Mouse (Mus musculus) thymus, adult 2 months (tissue): ENCODE results near the gene Cox4i2. TPM values are rescaled to one million over a fixed set of nuclear protein-coding genes. Genes with fewer than 3 reads are reported as not detected.

Experiments used
- DNase-seq: peaks from one replicate; pipeline ENCODE4 v3.0.0; 2021
- H3K27ac ChIP-seq: fragments of 200-500 bp; 2 replicates; pipeline ENCODE4 v1.5.1; 2012; ENCODE audit warnings: low read length, control low read depth; ENCODE audit not compliant: control insufficient read depth, insufficient read depth
- H3K27me3 ChIP-seq: fragments of 200-500 bp; 2 replicates; pipeline ENCODE4 v1.6.1; 2012; ENCODE audit warnings: mild to moderate bottlenecking, low read length, moderate library complexity, mixed read lengths; ENCODE audit not compliant: control insufficient read depth, insufficient read depth
- H3K36me3 ChIP-seq: fragments of 200-500 bp; 2 replicates; pipeline ENCODE4 v1.6.1; 2012; ENCODE audit warnings: mild to moderate bottlenecking, low read length, moderate library complexity; ENCODE audit not compliant: control insufficient read depth, insufficient read depth
- H3K4me1 ChIP-seq: fragments of 200-500 bp; replicated peaks from 2 replicates; pipeline ENCODE4 v1.6.1; 2012; ENCODE audit warnings: low read length; ENCODE audit not compliant: control insufficient read depth, insufficient read depth
- H3K4me3 ChIP-seq: fragments of 200-500 bp; 2 replicates; pipeline ENCODE4 v1.5.1; 2012; ENCODE audit warnings: mild to moderate bottlenecking, low read length, control low read depth, moderate library complexity; ENCODE audit not compliant: control insufficient read depth, insufficient read depth
- CTCF ChIP-seq: fragments of 200-500 bp; IDR thresholded peaks from 2 replicates; pipeline ENCODE4 v1.5.1; 2012; ENCODE audit warnings: mild to moderate bottlenecking, control low read depth, low read length, moderate library complexity, borderline replicate concordance; ENCODE audit not compliant: control insufficient read depth, poor library complexity, insufficient read depth; ENCODE audit errors: extremely low read depth
- POLR2A ChIP-seq: fragments of 200-500 bp; IDR thresholded peaks from 2 replicates; pipeline ENCODE4 v1.6.1; 2012; ENCODE audit warnings: mild to moderate bottlenecking, low read length, control low read depth, moderate library complexity; ENCODE audit not compliant: control insufficient read depth, poor library complexity, insufficient read depth; ENCODE audit errors: extremely low read depth
- WGBS: fragments of 180-500 bp; shearing (Covaris S2); methylation state at CpG from one replicate; pipeline ENCODE4 v1.1.7; 2018; 5-methylcytosine and 5-hydroxymethylcytosine counted together
- polyA plus RNA-seq: library from polyadenylated mRNA; depleted of rRNA; stranded (reverse); fragments of >200 nt; gene quantifications from 2 replicates; pipeline ENCODE4 v1.2.3, GENCODE M21; 2012

The Cox4i2 gene
- polyA plus RNA-seq, 1 experiment: 1.9 TPM

DNA sequence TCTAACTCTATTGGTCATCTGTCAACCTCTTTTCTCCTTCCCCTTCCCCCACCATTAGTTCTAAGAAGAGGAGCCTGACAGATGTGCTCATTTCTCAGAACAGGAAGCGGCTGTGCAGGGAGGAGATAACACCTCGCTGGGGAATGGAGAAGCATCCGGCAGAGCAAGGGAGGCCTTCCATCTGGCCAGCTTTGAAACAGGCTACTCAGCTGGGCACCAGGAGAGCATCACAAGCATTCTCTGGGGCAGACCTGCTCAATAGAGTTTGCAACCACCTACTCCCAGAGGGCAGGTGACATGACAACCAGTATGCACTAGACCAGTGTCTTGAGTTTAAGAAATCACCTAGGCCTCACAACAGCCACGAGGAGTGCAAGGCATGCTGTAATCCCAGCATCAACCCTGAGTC is 35.6 kb downstream of the Cox4i2 start:
- peaks cover 81% of the 10 kb centered on the region for H3K4me1 ChIP-seq
- 1% methylated on average over 4 of the region's 4 CpGs for WGBS
- peak overlapping the region; percentile 90 for H3K27ac ChIP-seq
- H3K27me3 ChIP-seq: no peaks in the 10 kb centered on the region
- peak; percentile 70 for DNase-seq
- 0 out of 2 replicates have a peak, but pooled peaks cover 3% of the 10 kb centered on the region for H3K36me3 ChIP-seq
- no peak overlapping the region for H3K4me3 ChIP-seq
- TF ChIP-seq CTCF (no peak), POLR2A (no peak)

DNA sequence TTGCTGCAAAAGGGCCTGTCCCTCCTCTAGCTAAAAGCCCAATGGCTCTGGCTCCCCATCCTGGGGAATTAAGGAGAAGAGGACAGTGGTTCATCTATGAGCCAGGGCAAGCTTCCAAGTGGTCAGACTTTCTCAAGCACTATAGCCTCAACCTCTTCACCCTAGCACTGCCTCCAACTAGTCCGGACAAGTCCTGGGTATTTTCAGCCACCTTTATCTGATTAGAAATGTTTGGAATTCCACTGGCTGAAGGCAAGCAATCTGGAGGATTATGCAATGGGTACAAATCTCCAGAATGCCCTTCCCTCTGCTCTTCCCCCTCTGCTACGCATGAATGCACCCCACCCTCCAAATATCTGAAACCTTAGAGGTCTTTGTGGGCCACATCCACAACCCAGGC is 38.5 kb downstream of the Cox4i2 start:
- H3K4me3 ChIP-seq: no peak overlapping the region
- 88% methylated on average over 2 of the region's 2 CpGs for WGBS
- no peak for DNase-seq
- no peak for TF ChIP-seq CTCF
- no peak for TF ChIP-seq POLR2A
- H3K4me1 ChIP-seq: peaks cover 78% of the 10 kb centered on the region
- peak overlapping the region; percentile 43; the same call in 1 of the 2 replicates for H3K27ac ChIP-seq
- no peaks in the 10 kb centered on the region for H3K27me3 ChIP-seq
- H3K36me3 ChIP-seq: 0 out of 2 replicates have a peak, but pooled peaks cover 3% of the 10 kb centered on the region

DNA sequence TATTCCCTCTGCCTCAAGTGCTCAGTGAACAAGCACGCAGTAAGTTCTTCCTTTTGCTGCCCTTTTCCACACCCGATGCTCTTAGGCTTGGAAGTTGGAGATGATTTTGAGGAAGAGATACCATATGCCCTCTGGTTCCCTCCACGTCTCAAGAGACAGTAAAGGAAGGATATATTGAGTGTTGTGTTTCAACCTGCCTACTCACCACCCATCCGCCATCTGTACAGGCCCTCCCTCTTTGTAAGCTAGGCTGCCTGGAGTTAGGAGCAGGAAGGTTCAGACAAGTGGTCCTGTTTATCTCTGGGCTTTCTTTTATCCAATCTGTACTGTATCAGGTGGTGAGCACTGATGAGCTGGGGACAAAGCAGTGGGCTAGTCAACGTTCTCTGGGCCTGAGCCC is 39.4 kb downstream of the Cox4i2 start:
- Histone ChIP-seq H3K4me3 (no peak overlapping the region), H3K27me3 (no peaks in the 10 kb centered on the region), H3K4me1 (peaks cover 75% of the 10 kb centered on the region), H3K36me3 (peaks cover 7% of the 10 kb centered on the region; the same call in 1 of the 2 replicates), H3K27ac (peak overlapping the region; percentile 96)
- TF ChIP-seq CTCF (no peak), POLR2A (no peak)
- WGBS: 80% methylated on average over 5 of the region's 5 CpGs
- DNase-seq: no peak

DNA sequence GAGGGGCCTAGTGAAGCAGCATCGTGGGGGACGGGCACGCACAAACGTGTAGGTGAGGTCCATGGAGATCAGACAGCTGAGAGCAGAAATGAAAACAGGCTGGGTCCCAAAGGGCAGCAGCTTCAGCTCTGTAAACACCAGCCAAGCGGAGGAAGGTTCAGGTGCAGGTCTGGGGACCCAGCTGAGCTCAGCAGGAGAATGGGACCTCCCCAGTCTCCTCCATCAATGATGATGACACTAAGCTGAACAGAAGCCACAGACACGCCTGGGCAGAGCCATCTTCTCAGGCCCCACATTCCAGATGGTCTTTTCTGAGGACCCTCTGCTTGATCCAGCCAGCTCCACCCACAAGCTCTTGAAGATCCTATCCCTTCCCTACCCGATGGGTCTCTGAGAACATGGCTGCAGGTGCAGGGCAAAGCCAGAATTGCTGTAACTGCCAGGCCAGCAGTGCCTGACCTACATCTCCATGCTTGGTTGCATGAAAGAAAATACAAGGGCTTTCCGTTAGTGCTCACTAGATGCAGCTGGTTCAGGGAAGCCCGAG is 40.4 kb downstream of the Cox4i2 start:
- 11% methylated on average over 9 of the region's 9 CpGs for WGBS
- DNase-seq: peak; percentile 73
- no peaks in the 10 kb centered on the region for H3K27me3 ChIP-seq
- peak overlapping the region; percentile 96 for H3K27ac ChIP-seq
- TF ChIP-seq POLR2A (no peak), CTCF (no peak)
- peaks cover 9% of the 10 kb centered on the region; the same call in 1 of the 2 replicates for H3K36me3 ChIP-seq
- peaks cover 65% of the 10 kb centered on the region for H3K4me1 ChIP-seq
- H3K4me3 ChIP-seq: peak overlapping the region; percentile 18

DNA sequence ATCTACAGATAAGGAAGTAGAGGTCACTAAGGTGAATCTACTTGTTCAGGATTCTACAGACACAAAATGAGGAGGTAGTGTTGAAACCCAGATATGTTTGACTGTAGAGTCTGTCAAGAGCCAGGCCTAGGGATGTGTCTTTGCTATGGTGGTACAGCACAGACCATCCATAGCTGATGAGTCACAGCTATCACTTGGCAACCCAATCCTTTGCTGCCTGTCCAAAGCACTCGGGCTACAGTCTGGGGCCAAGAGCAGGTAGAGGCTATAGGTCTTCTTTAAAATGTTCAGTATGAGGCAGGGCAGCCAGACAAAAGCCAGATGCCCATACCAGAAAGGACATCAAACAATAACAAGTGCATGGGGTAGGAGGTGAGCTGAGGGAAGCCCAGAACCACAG is 43.6 kb downstream of the Cox4i2 start:
- WGBS: 97% methylated on average over 1 of the region's 1 CpGs
- Histone ChIP-seq H3K4me1 (peaks cover 48% of the 10 kb centered on the region), H3K4me3 (no peak overlapping the region), H3K27ac (peak overlapping the region; percentile 53; the same call in 1 of the 2 replicates), H3K36me3 (peaks cover 9% of the 10 kb centered on the region; the same call in 1 of the 2 replicates), H3K27me3 (no peaks in the 10 kb centered on the region)
- DNase-seq: no peak
- TF ChIP-seq CTCF (no peak), POLR2A (no peak)

DNA sequence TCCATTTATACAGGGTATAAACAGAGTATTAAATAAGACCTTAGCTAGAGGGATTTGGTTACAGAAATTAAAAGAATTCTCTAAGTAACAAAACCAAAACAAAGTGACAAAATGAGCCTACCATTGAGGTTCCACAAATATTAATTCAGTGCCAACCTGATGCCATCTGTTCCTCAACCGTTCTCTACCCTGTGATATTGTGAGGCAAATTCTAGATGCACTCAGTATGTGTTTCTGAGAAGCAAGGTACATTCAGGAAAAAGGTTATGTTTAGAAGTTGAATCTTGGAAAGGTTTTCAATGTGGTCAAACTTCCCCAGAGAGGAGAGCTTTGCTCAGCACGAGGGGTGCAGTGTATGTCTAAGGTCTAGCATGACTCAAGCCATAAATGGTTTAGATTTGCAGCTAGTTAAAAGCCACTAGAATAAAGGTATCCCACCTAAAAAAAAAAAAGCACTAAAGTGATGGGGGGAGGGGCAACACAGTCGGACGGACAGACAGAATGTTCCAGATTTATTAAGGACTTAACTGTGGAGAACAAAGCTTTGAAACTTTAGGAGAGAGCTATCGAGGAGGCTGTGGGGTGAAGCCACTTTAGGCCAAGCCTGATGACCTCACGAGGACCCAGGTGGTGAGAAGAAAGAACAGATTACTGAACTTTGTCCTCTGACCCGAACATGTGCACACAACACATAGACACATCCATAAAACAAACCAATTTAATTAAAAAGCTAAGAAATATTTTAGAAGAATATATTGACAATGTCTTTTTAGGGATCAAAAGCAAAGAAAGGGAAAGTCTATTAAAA is 46.2 kb downstream of the Cox4i2 start:
- Histone ChIP-seq H3K27me3 (no peaks in the 10 kb centered on the region), H3K27ac (no peak overlapping the region), H3K4me3 (no peak overlapping the region), H3K36me3 (peaks cover 14% of the 10 kb centered on the region), H3K4me1 (peaks cover 45% of the 10 kb centered on the region)
- 83% methylated on average over 7 of the region's 7 CpGs for WGBS
- TF ChIP-seq POLR2A (no peak), CTCF (no peak)
- DNase-seq: no peak
